Mouse (Mus musculus): Measurements from ENCODE around the gene Asxl1. TPM values are rescaled to one million over a fixed set of nuclear protein-coding genes. Genes with fewer than 3 reads are reported as not detected.

The Asxl1 gene
- 12.3 and 13.4 TPM in 2 replicates for polyA plus RNA-seq (2015; fragmentation: Nextera tagmentation; extraction: Ambion mirVana)

- Histone ChIP-seq H3K36me3 (0 out of 2 replicates have a peak, but pooled peaks cover 7% of the 10 kb centered on the region), H3K4me3 (replicated peaks) (peak within 1 kb of the TSS; percentile 83), H3K9me3 (replicated peaks) (no peaks in the 10 kb centered on the region), H3K27me3 (no peaks in the 10 kb centered on the region), H3K27ac (replicated peaks) (peak within 1 kb of the TSS; percentile 99), H3K9ac (peak within 1 kb of the TSS; percentile 90), H3K4me2 (replicated peaks) (peak within 1 kb of the TSS; percentile 63), H3K4me1 (peaks cover 29% of the 10 kb centered on the region)
- WGBS = under 1% methylated on average over 69 of the region's 79 CpGs
- ATAC-seq (ENCODE audit: insufficient number of reproducible peaks, low FRiP score, low TSS enrichment, low read depth) = peak; percentile 98
Observed at GRCm38 (mm10) chr2:153345454-153346220, at the start of gene Asxl1. Gene Asxl1, plus strand, starts transcription at chr2:153345829.

GRCm38 (mm10) chr2:153297771-153298170, 47.9 kb upstream of the Asxl1 start:
- H3K27me3 ChIP-seq = no peaks in the 10 kb centered on the region
- no peaks in the 10 kb centered on the region for H3K9me3 ChIP-seq (replicated peaks)
- H3K4me2 ChIP-seq (replicated peaks) = no peak overlapping the region
- H3K27ac ChIP-seq (replicated peaks) = no peak overlapping the region
- no peak for ATAC-seq (ENCODE audit: insufficient number of reproducible peaks, low FRiP score, low TSS enrichment, low read depth)
- no peaks in the 10 kb centered on the region for H3K36me3 ChIP-seq
- H3K9ac ChIP-seq = no peak overlapping the region
- no peak overlapping the region for H3K4me3 ChIP-seq (replicated peaks)
- 83% methylated on average over 4 of the region's 4 CpGs for WGBS
- H3K4me1 ChIP-seq = 0 out of 2 replicates have a peak, but pooled peaks cover under 1% of the 10 kb centered on the region

- no peak overlapping the region for H3K27ac ChIP-seq (replicated peaks)
- no peak for ATAC-seq (ENCODE audit: insufficient number of reproducible peaks, low FRiP score, low TSS enrichment, low read depth)
- 65% methylated on average over 4 of the region's 4 CpGs for WGBS
Observed at GRCm38 (mm10) chr2:153298460-153298859, 47.2 kb upstream of the Asxl1 start.

GRCm38 (mm10) chr2:153298863-153299262, 46.8 kb upstream of the Asxl1 start:
- H3K4me2 ChIP-seq (replicated peaks) = no peak overlapping the region
- no peaks in the 10 kb centered on the region for H3K27me3 ChIP-seq
- no peak for ATAC-seq (ENCODE audit: insufficient number of reproducible peaks, low FRiP score, low TSS enrichment, low read depth)
- H3K4me3 ChIP-seq (replicated peaks) = no peak overlapping the region
- 68% methylated on average over 4 of the region's 4 CpGs for WGBS
- H3K36me3 ChIP-seq = no peaks in the 10 kb centered on the region
- H3K4me1 ChIP-seq = no peaks in the 10 kb centered on the region
- H3K27ac ChIP-seq (replicated peaks) = no peak overlapping the region
- H3K9ac ChIP-seq = no peak overlapping the region
- no peaks in the 10 kb centered on the region for H3K9me3 ChIP-seq (replicated peaks)

More at GRCm38 (mm10) chr2:153298460-153298859, 47.2 kb upstream of the Asxl1 start:
- Histone ChIP-seq H3K9ac (no peak overlapping the region), H3K9me3 (replicated peaks) (no peaks in the 10 kb centered on the region), H3K27me3 (no peaks in the 10 kb centered on the region), H3K4me3 (replicated peaks) (no peak overlapping the region), H3K4me1 (no peaks in the 10 kb centered on the region), H3K36me3 (no peaks in the 10 kb centered on the region), H3K4me2 (replicated peaks) (no peak overlapping the region)

GRCm38 (mm10) chr2:153301123-153301522, 44.5 kb upstream of the Asxl1 start:
- no peak overlapping the region for H3K9ac ChIP-seq
- no peaks in the 10 kb centered on the region for H3K4me1 ChIP-seq
- ATAC-seq (ENCODE audit: insufficient number of reproducible peaks, low FRiP score, low TSS enrichment, low read depth) = no peak
- 87% methylated on average over 5 of the region's 5 CpGs for WGBS
- H3K4me2 ChIP-seq (replicated peaks) = no peak overlapping the region
- H3K27me3 ChIP-seq = no peaks in the 10 kb centered on the region
- no peak overlapping the region for H3K27ac ChIP-seq (replicated peaks)
- H3K4me3 ChIP-seq (replicated peaks) = no peak overlapping the region
- H3K36me3 ChIP-seq = no peaks in the 10 kb centered on the region
- H3K9me3 ChIP-seq (replicated peaks) = no peaks in the 10 kb centered on the region

GRCm38 (mm10) chr2:153305240-153305639, 40.4 kb upstream of the Asxl1 start:
- Histone ChIP-seq H3K9me3 (replicated peaks) (no peaks in the 10 kb centered on the region), H3K4me3 (replicated peaks) (no peak overlapping the region), H3K27ac (replicated peaks) (no peak overlapping the region), H3K4me2 (replicated peaks) (no peak overlapping the region), H3K36me3 (no peaks in the 10 kb centered on the region), H3K9ac (no peak overlapping the region), H3K4me1 (no peaks in the 10 kb centered on the region), H3K27me3 (no peaks in the 10 kb centered on the region)
- 85% methylated on average over 6 of the region's 6 CpGs for WGBS
- no peak for ATAC-seq (ENCODE audit: insufficient number of reproducible peaks, low FRiP score, low TSS enrichment, low read depth)

- WGBS = 83% methylated on average over 7 of the region's 7 CpGs
- no peaks in the 10 kb centered on the region for H3K9me3 ChIP-seq (replicated peaks)
- no peaks in the 10 kb centered on the region for H3K27me3 ChIP-seq
- no peak overlapping the region for H3K9ac ChIP-seq
- no peak overlapping the region for H3K4me3 ChIP-seq (replicated peaks)
- no peaks in the 10 kb centered on the region for H3K36me3 ChIP-seq
- H3K4me2 ChIP-seq (replicated peaks) = no peak overlapping the region
- H3K27ac ChIP-seq (replicated peaks) = no peak overlapping the region
- H3K4me1 ChIP-seq = no peaks in the 10 kb centered on the region
- ATAC-seq (ENCODE audit: insufficient number of reproducible peaks, low FRiP score, low TSS enrichment, low read depth) = no peak
Observed at GRCm38 (mm10) chr2:153308586-153308985, 37.0 kb upstream of the Asxl1 start.

GRCm38 (mm10) chr2:153309106-153309505, 36.5 kb upstream of the Asxl1 start:
- H3K36me3 ChIP-seq = no peaks in the 10 kb centered on the region
- no peaks in the 10 kb centered on the region for H3K4me1 ChIP-seq
- H3K4me3 ChIP-seq (replicated peaks) = no peak overlapping the region
- no peaks in the 10 kb centered on the region for H3K27me3 ChIP-seq
- no peak for ATAC-seq (ENCODE audit: insufficient number of reproducible peaks, low FRiP score, low TSS enrichment, low read depth)
- H3K27ac ChIP-seq (replicated peaks) = no peak overlapping the region
- no peak overlapping the region for H3K4me2 ChIP-seq (replicated peaks)
- H3K9me3 ChIP-seq (replicated peaks) = no peaks in the 10 kb centered on the region
- H3K9ac ChIP-seq = no peak overlapping the region
- WGBS = 66% methylated on average over 8 of the region's 8 CpGs

- Histone ChIP-seq H3K36me3 (no peaks in the 10 kb centered on the region), H3K4me1 (no peaks in the 10 kb centered on the region), H3K9me3 (replicated peaks) (no peaks in the 10 kb centered on the region), H3K27me3 (no peaks in the 10 kb centered on the region), H3K27ac (replicated peaks) (no peak overlapping the region), H3K4me2 (replicated peaks) (no peak overlapping the region), H3K9ac (no peak overlapping the region), H3K4me3 (replicated peaks) (no peak overlapping the region)
- WGBS = 80% methylated on average over 6 of the region's 6 CpGs
- no peak for ATAC-seq (ENCODE audit: insufficient number of reproducible peaks, low FRiP score, low TSS enrichment, low read depth)
Observed at GRCm38 (mm10) chr2:153310228-153310627, 35.4 kb upstream of the Asxl1 start.

- Histone ChIP-seq H3K27ac (replicated peaks) (no peak overlapping the region), H3K27me3 (no peaks in the 10 kb centered on the region), H3K4me2 (replicated peaks) (no peak overlapping the region), H3K9ac (no peak overlapping the region), H3K4me3 (replicated peaks) (no peak overlapping the region), H3K36me3 (peaks cover 19% of the 10 kb centered on the region), H3K4me1 (no peaks in the 10 kb centered on the region), H3K9me3 (replicated peaks) (no peaks in the 10 kb centered on the region)
- no peak for ATAC-seq (ENCODE audit: insufficient number of reproducible peaks, low FRiP score, low TSS enrichment, low read depth)
- WGBS = 87% methylated on average over 9 of the region's 9 CpGs
Observed at GRCm38 (mm10) chr2:153312884-153313283, 32.7 kb upstream of the Asxl1 start.

- ATAC-seq (ENCODE audit: insufficient number of reproducible peaks, low FRiP score, low TSS enrichment, low read depth) = no peak
- WGBS = 90% methylated on average over 4 of the region's 4 CpGs
Observed at GRCm38 (mm10) chr2:153318408-153318807, 27.2 kb upstream of the Asxl1 start.

More at GRCm38 (mm10) chr2:153318408-153318807, 27.2 kb upstream of the Asxl1 start:
- no peak overlapping the region for H3K9ac ChIP-seq
- peaks cover 50% of the 10 kb centered on the region for H3K36me3 ChIP-seq
- H3K27me3 ChIP-seq = no peaks in the 10 kb centered on the region
- H3K9me3 ChIP-seq (replicated peaks) = no peaks in the 10 kb centered on the region
- H3K4me2 ChIP-seq (replicated peaks) = no peak overlapping the region
- no peak overlapping the region for H3K4me3 ChIP-seq (replicated peaks)
- H3K4me1 ChIP-seq = no peaks in the 10 kb centered on the region
- H3K27ac ChIP-seq (replicated peaks) = no peak overlapping the region

Data from embryonic facial prominence, embryonic 15.5 days (tissue).